Mouse (Mus musculus) hindbrain, embryonic 14.5 days (tissue): ENCODE measurements around the gene Uqcrq. TPM values are rescaled to one million over a fixed set of nuclear protein-coding genes. Genes with fewer than 3 reads are reported as not detected.
"Not testable (repeated sequence)": the region's sequence is repeated elsewhere in the genome, so short reads cannot be mapped to it uniquely, and the experiment has no call there.

ENCODE experiments used
- ATAC-seq: fragments of 200-750 bp; cut with Nextera tagmentation; 2 replicates; pipeline ENCODE4 v1.8.0; 2017; ENCODE audit warnings: moderate number of reproducible peaks, mild to moderate bottlenecking, moderate TSS enrichment, moderate library complexity; ENCODE audit not compliant: low FRiP score
- DNase-seq: peaks from one replicate; pipeline ENCODE4 v3.0.0-alpha.2; 2015; ENCODE audit warnings: low spot score
- H3K27ac ChIP-seq: fragments of 300-500 bp; sonication (generic); 2 replicates; pipeline ENCODE4 v1.5.1; 2014; ENCODE audit warnings: mild to moderate bottlenecking, moderate library complexity
- H3K27me3 ChIP-seq: fragments of 300-500 bp; sonication (generic); 2 replicates; pipeline ENCODE4 v1.6.1; 2014; ENCODE audit warnings: mild to moderate bottlenecking, low read length, mixed read lengths; ENCODE audit not compliant: control insufficient read depth, insufficient read depth
- H3K36me3 ChIP-seq: fragments of 300-500 bp; sonication (generic); replicated peaks from 2 replicates; pipeline ENCODE4 v1.6.1; 2014; ENCODE audit not compliant: control insufficient read depth, insufficient read depth
- H3K4me1 ChIP-seq: fragments of 300-500 bp; sonication (generic); replicated peaks from 2 replicates; pipeline ENCODE4 v1.6.1; 2014; ENCODE audit warnings: antibody characterized with exemption, low read length, mixed read lengths; ENCODE audit not compliant: control insufficient read depth, insufficient read depth
- H3K4me2 ChIP-seq: fragments of 300-500 bp; sonication (generic); replicated peaks from 2 replicates; pipeline ENCODE4 v1.6.1; 2014; ENCODE audit warnings: mild to moderate bottlenecking, moderate library complexity
- H3K4me3 ChIP-seq: fragments of 300-500 bp; sonication (generic); replicated peaks from 2 replicates; pipeline ENCODE4 v1.5.1; 2014; ENCODE audit warnings: mild to moderate bottlenecking, low read length
- H3K9ac ChIP-seq: fragments of 300-500 bp; sonication (generic); 2 replicates; pipeline ENCODE4 v1.6.1; 2014
- H3K9me3 ChIP-seq: fragments of 300-500 bp; sonication (generic); 2 replicates; pipeline ENCODE4 v1.6.1; 2016; ENCODE audit warnings: low read length; ENCODE audit not compliant: control insufficient read depth
- WGBS: fragments of 180-500 bp; shearing (Covaris S2); extraction: QIAGEN DNeasy Blood & Tissue Kit; methylation state at CpG from one replicate; pipeline ENCODE4 v1.1.7; 2014; 5-methylcytosine and 5-hydroxymethylcytosine counted together
- polyA plus RNA-seq: library from polyadenylated mRNA; unstranded; fragments of >200 nt; fragmentation: Nextera tagmentation; extraction: Ambion mirVana; gene quantifications from 2 replicates; pipeline ENCODE4 v1.2.1, GENCODE M21; 2014

Uqcrq gene
- polyA plus RNA-seq, 1 experiment from 2014 or later, result 866 TPM

DNA sequence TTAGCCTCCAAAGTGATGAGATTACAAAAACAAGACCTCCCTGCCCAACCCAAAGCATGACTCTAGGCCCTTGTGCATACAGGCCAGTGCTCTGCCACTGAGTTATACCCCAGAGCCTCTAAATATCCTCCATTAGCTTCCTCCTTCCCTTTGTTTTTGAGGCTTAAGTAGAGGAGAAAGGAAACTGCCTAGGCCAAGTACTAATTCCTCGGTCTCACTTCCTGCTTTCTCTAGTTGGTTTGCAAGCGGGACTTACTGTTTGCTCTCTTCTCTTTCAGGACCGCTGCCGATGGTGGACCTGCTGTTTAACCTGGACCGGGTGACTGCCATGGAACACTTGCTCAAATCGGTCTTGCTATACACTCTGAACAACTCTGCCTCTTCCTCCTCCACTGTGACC is 5.7 kb upstream of the Uqcrq start:
- ATAC-seq (no peak), DNase-seq (no peak)
- no peaks in the 10 kb centered on the region for H3K36me3 ChIP-seq
- WGBS, result 92% methylated on average over 6 of the region's 6 CpGs
- no peaks in the 10 kb centered on the region for H3K9me3 ChIP-seq
- H3K9ac ChIP-seq, result no peak overlapping the region
- no peaks in the 10 kb centered on the region for H3K27me3 ChIP-seq
- no peak overlapping the region for H3K27ac ChIP-seq
- no peak overlapping the region for H3K4me3 ChIP-seq
- no peak overlapping the region for H3K4me2 ChIP-seq
- peaks cover 3% of the 10 kb centered on the region; the same call in 1 of the 2 replicates for H3K4me1 ChIP-seq

DNA sequence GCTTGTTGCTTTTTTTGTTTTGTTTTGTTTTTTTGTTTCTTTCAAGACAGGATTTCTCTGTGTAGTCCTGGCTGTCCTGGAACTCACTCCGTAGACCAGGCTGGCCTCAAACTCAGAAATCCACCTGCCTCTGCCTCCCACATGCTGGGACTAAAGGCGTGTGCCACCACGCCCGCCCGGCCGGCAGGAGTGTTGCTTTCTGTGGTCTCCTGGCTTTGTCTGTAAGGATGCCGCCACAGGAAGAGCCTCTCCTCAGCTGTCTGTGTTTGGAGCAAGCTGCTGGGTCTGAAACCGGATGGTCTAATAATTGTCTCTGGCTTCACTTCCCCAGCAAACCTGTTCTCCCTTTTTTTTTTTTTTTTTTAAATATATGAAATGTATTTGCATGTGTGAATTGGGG is 4.9 kb upstream of the Uqcrq start:
- H3K36me3 ChIP-seq, result no peaks in the 10 kb centered on the region

DNA sequence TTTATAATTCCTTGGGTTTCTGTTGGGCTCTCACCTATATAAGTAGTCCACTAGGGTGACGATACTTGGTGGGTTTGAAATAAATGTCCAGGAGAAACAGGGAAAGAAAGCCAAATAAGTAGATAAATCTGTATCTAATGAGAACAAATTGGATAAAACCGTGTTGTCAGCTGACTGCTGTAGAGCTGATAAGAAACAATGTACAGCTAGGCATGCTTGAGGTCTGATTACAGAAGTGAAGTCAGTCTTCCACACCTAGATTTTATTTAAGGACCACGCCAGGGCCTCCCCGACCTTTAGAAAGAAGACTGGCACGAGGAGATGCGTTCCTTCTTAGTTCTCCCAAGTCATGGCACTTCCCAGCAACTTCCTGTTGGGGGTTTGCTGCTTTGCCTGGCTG is 2.4 kb upstream of the Uqcrq start:
- Histone ChIP-seq H3K9ac (no peak overlapping the region), H3K4me3 (no peak overlapping the region), H3K27me3 (no peaks in the 10 kb centered on the region), H3K9me3 (no peaks in the 10 kb centered on the region), H3K4me2 (no peak overlapping the region), H3K4me1 (peaks cover 13% of the 10 kb centered on the region), H3K36me3 (peaks cover 7% of the 10 kb centered on the region), H3K27ac (no peak overlapping the region)
- DNase-seq, result no peak
- no peak for ATAC-seq
- 79% methylated on average over 6 of the region's 6 CpGs for WGBS

More for the DNA sequence above, 4.9 kb upstream of the Uqcrq start:
- H3K4me1 ChIP-seq, result peaks cover 3% of the 10 kb centered on the region; the same call in 1 of the 2 replicates
- no peak overlapping the region for H3K27ac ChIP-seq
- ATAC-seq, result no peak
- DNase-seq, result no peak
- 86% methylated on average over 8 of the region's 8 CpGs for WGBS
- no peaks in the 10 kb centered on the region for H3K9me3 ChIP-seq
- no peak overlapping the region for H3K4me2 ChIP-seq
- H3K27me3 ChIP-seq, result no peaks in the 10 kb centered on the region
- no peak overlapping the region for H3K9ac ChIP-seq
- H3K4me3 ChIP-seq, result no peak overlapping the region

DNA sequence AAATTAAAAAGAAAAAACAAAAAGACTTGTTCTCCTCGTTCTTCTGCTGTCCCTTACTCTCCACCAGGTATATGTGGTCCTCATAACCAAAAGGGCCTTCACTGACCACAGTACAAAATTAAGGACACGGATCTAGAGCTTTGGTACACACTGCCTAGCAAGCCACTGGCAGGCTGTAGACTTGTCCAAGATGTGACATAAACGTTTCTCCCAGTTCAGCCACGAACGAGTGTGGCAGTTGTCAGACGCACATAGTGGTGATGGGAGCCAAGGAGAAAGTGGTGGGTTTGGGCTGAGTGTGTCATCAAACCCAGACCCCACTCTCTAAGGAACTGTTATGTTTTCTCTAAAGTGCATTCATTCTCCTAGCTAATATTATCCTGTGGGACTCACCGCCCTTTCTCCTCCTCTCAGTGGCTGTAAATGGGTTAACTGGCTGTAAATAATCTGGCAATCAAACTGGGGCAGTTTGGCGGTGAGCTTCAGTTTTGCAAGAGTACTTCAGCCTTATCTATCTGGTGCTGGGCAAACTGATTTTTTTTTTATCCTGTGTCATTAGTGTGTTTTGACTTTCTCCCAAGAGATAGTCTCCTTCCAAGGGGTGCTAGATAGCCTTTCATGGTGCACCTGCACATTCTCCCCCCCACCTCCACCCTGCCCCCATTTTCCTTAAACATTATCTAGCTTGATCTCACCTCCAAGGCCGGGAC is 871 bp upstream of the Uqcrq start:
- Histone ChIP-seq H3K4me1 (peaks cover 13% of the 10 kb centered on the region), H3K9me3 (no peaks in the 10 kb centered on the region), H3K9ac (peak overlapping the region; percentile 41), H3K4me2 (peak overlapping the region; percentile 73), H3K36me3 (peaks cover 14% of the 10 kb centered on the region), H3K27ac (peak overlapping the region; percentile 85), H3K4me3 (peak overlapping the region; percentile 66), H3K27me3 (no peaks in the 10 kb centered on the region)
- ATAC-seq (no peak), DNase-seq (no peak)
- 19% methylated on average over 9 of the region's 9 CpGs for WGBS

DNA sequence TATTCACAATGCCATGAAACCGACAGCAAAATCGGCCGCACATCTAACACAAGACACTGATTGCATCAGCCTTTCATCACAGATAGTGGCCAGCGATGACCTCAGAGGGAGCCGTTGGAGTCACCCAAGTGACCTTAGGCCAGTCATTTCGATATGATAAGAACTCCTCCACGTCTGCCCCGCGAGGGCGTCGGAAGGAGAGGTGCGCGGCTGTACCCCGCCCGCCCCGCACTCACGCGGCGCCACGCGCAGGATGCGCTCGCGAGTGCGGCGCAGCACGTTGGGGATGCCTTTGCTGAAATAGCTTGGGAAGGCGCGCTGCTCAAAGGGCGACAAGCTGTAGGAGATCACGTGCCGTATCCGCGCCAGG is 346 bp downstream of the Uqcrq start:
- no peaks in the 10 kb centered on the region for H3K9me3 ChIP-seq
- H3K27ac ChIP-seq, result peak overlapping the region; percentile 85
- no peaks in the 10 kb centered on the region for H3K27me3 ChIP-seq
- WGBS, result under 1% methylated on average over 34 of the region's 34 CpGs
- H3K36me3 ChIP-seq, result peaks cover 14% of the 10 kb centered on the region
- ATAC-seq (peak; percentile 73; the same call in 1 of the 2 replicates), DNase-seq (no peak)
- peak overlapping the region; percentile 88 for H3K9ac ChIP-seq
- H3K4me3 ChIP-seq, result peak overlapping the region; percentile 66
- H3K4me1 ChIP-seq, result peaks cover 13% of the 10 kb centered on the region
- peak overlapping the region; percentile 73 for H3K4me2 ChIP-seq

DNA sequence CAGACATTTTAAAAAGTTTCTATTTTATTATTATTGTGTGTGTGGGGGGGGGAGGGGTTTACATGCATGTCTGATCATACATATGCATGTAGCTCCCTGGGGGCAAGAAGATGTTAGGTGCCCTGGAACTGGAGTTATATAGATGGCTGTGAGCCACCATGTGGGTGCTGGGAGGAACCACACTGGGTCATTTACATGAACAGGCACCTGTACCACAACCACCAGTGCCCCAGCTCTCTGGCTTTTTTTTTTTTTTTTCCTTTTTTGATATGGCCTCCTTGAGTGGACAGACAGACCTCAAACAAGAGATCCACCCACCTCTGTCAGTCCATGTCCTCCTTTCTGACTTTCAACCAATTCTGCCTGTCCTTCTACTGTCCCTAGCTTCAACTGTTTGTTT is 1.4 kb downstream of the Uqcrq start:
- peaks cover 14% of the 10 kb centered on the region for H3K36me3 ChIP-seq
- H3K4me3 ChIP-seq, result 0 out of 2 replicates have a peak overlapping the region, but pooled peaks have one; percentile 66
- DNase-seq (no peak), ATAC-seq (no peak)
- no peaks in the 10 kb centered on the region for H3K9me3 ChIP-seq
- no peak overlapping the region for H3K9ac ChIP-seq
- H3K4me1 ChIP-seq, result peaks cover 13% of the 10 kb centered on the region
- H3K4me2 ChIP-seq, result peak overlapping the region; percentile 73
- no peaks in the 10 kb centered on the region for H3K27me3 ChIP-seq
- H3K27ac ChIP-seq, result no peak overlapping the region

DNA sequence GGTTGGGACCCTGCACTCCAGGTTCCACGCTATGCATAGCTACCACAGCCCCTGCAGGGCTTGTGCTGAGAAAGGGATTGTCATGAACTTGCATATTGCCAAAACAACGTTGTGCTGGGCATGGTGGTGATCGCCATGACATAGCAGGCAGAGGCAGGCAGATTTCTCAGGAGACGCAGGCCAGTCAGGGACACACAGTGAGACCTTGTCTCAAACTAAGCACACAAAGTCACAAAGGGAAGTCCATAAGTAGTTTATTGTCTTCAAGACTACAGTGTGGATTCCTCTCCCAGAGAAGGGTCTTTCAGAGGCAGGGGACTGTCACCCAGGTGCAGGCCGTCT is 1.9 kb downstream of the Uqcrq start:
- Histone ChIP-seq H3K27me3 (no peaks in the 10 kb centered on the region), H3K9me3 (no peaks in the 10 kb centered on the region), H3K9ac (no peak overlapping the region), H3K27ac (no peak overlapping the region), H3K4me3 (no peak overlapping the region), H3K4me2 (no peak overlapping the region), H3K4me1 (peaks cover 13% of the 10 kb centered on the region), H3K36me3 (peaks cover 14% of the 10 kb centered on the region)
- DNase-seq, result no peak
- 94% methylated on average over 5 of the region's 5 CpGs for WGBS
- ATAC-seq, result no peak

DNA sequence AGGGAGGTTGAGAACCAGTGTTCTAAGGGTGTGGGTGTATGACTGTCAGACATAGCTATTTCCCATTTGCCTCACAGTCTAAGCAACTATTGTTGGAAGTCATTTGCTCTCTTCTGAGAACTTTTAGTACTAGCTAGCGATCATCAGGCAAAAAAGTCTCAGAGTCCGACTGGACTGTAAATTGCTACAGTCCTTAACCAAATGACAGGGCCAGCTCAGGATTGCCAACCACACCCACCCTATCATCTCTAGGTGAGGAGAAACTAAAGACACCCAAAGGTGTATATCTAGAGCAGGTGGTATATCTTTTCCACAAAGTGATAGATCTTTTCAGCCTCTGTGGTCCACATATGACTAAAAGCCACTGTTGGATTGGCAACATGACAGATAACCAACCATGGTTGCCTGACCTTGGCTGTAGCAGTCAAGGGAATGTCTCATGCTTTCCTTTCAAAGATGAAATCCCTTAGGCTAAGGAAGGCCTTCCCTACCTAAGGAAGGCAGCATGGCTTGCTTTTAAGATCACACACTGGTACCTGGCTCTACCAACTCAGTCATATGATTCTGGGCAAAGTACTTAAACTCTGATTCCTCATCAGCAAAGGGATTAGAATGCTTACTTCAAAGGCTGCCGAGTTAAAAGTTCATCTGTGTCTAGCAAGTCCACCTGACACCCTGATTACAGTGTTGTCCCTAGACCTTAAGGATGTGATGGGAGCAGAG is 2.5 kb downstream of the Uqcrq start:
- no peaks in the 10 kb centered on the region for H3K27me3 ChIP-seq
- no peak overlapping the region for H3K4me2 ChIP-seq
- no peaks in the 10 kb centered on the region for H3K9me3 ChIP-seq
- WGBS, result 93% methylated on average over 3 of the region's 3 CpGs
- H3K36me3 ChIP-seq, result peaks cover 14% of the 10 kb centered on the region
- H3K27ac ChIP-seq, result no peak overlapping the region
- ATAC-seq (no peak), DNase-seq (no peak)
- no peak overlapping the region for H3K9ac ChIP-seq
- H3K4me1 ChIP-seq, result peaks cover 13% of the 10 kb centered on the region
- no peak overlapping the region for H3K4me3 ChIP-seq

DNA sequence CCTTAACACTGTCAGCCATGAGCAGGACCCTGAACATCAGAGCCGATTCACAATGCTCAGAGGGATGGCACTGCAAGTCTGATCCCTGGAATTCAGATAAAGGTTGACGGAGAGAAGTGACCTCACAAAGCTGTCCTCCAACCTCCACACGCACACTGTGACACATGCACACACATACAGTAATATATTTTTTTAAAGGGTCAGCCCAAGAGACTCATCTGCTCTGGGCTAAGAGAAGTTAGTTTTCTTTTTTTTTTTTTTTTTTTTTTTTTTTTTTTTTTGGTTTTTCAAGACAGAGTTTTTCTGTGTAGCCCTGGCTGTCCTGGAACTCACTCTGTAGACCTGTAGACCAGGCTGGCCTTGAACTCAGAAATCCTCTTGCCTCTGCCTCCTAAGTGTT is 3.7 kb downstream of the Uqcrq start:
- Histone ChIP-seq H3K36me3 (peaks cover 14% of the 10 kb centered on the region), H3K4me1 (peaks cover 13% of the 10 kb centered on the region)
- not testable (repeated sequence) for H3K27me3 ChIP-seq, H3K9me3 ChIP-seq, H3K9ac ChIP-seq, H3K4me2 ChIP-seq, ATAC-seq, DNase-seq, H3K27ac ChIP-seq, H3K4me3 ChIP-seq
- WGBS, result 87% methylated on average over 3 of the region's 3 CpGs
